Mouse (Mus musculus) E14TG2a.4 (cell line): ENCODE results near the gene Gcnt4.

Experiments used
- CTCF ChIP-seq: conservative IDR thresholded peaks from 2 replicates; pipeline ENCODE4 v1.5.1; 2014; ENCODE audit warnings: low read length
- POU5F1 ChIP-seq: IDR thresholded peaks from 2 replicates; pipeline ENCODE4 v1.6.1; 2014; ENCODE audit warnings: low read length, borderline replicate concordance

DNA sequence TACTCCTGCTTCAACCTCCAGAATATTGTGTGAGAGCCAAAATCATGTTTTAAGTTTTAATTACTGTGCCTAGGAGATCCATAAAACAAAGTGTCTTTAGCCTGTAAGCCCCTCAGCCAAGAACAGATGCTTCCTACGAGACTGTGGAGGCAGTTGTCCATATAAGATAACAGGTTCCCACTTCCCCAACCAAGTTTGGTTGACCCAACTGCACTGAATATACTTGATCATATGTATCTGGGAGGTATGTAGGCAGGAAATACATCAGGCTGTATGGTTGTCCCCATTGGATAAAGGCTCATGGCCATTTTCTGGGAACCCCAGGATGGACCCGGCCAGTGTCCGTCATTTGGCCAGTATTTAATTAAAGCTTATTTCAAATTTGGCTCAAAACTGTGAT lies 65.6 kb downstream of the Gcnt4 start:
- TF ChIP-seq CTCF (no peak), POU5F1 (no peak)
